Mouse (Mus musculus): ENCODE data around the gene Olfr164. TPM values are rescaled to one million over a fixed set of nuclear protein-coding genes. Genes with fewer than 3 reads are reported as not detected.

The Olfr164 gene
- polyA plus RNA-seq (2016; fragmentation: Nextera tagmentation; extraction: Ambion mirVana): not detected in 2 replicates

GRCm38 (mm10) chr16:19313964-19314363, at the start of gene Olfr164:
TSS of gene Olfr164 (minus strand) at chr16:19314064.
- H3K9me3 ChIP-seq (replicated peaks): no peaks in the 10 kb centered on the region
- 65% methylated on average over 1 of the region's 1 CpGs for WGBS
- no peak for DNase-seq (ENCODE audit: low spot score)
- no peak within 1 kb of the TSS for H3K27ac ChIP-seq
- H3K4me3 ChIP-seq: no peak within 1 kb of the TSS
- H3K27me3 ChIP-seq (ENCODE audit: low read depth, poor library complexity, severe bottlenecking): no peaks in the 10 kb centered on the region
- no peaks in the 10 kb centered on the region for H3K4me1 ChIP-seq
- no peaks in the 10 kb centered on the region for H3K36me3 ChIP-seq

GRCm38 (mm10) chr16:19349111-19349510, 35.2 kb upstream of the Olfr164 start:
- DNase-seq (ENCODE audit: low spot score): no peak
- H3K27ac ChIP-seq: no peak overlapping the region
- WGBS: 94% methylated on average over 6 of the region's 6 CpGs
- no peaks in the 10 kb centered on the region for H3K27me3 ChIP-seq (ENCODE audit: low read depth, poor library complexity, severe bottlenecking)
- H3K4me3 ChIP-seq: no peak overlapping the region
- H3K9me3 ChIP-seq (replicated peaks): no peaks in the 10 kb centered on the region
- H3K4me1 ChIP-seq: no peaks in the 10 kb centered on the region
- H3K36me3 ChIP-seq: no peaks in the 10 kb centered on the region

- no peaks in the 10 kb centered on the region for H3K27me3 ChIP-seq (ENCODE audit: low read depth, poor library complexity, severe bottlenecking)
- H3K36me3 ChIP-seq: no peaks in the 10 kb centered on the region
- 41% methylated on average over 1 of the region's 1 CpGs for WGBS
- H3K4me1 ChIP-seq: no peaks in the 10 kb centered on the region
- no peak overlapping the region for H3K27ac ChIP-seq
- DNase-seq (ENCODE audit: low spot score): no peak
- no peak overlapping the region for H3K4me3 ChIP-seq
- H3K9me3 ChIP-seq (replicated peaks): no peaks in the 10 kb centered on the region
These were observed 50.6 kb downstream of the Olfr164 start for GRCm38 (mm10) chr16:19263235-19263634.

GRCm38 (mm10) chr16:19260780-19261179, 53.1 kb downstream of the Olfr164 start:
- DNase-seq (ENCODE audit: low spot score): no peak
- H3K4me3 ChIP-seq: no peak overlapping the region
- no peaks in the 10 kb centered on the region for H3K27me3 ChIP-seq (ENCODE audit: low read depth, poor library complexity, severe bottlenecking)
- no peaks in the 10 kb centered on the region for H3K4me1 ChIP-seq
- 76% methylated on average over 1 of the region's 1 CpGs for WGBS
- no peaks in the 10 kb centered on the region for H3K9me3 ChIP-seq (replicated peaks)
- no peak overlapping the region for H3K27ac ChIP-seq
- H3K36me3 ChIP-seq: no peaks in the 10 kb centered on the region

- H3K36me3 ChIP-seq: no peaks in the 10 kb centered on the region
- WGBS: 87% methylated on average over 1 of the region's 1 CpGs
- H3K9me3 ChIP-seq (replicated peaks): no peaks in the 10 kb centered on the region
- H3K27ac ChIP-seq: no peak overlapping the region
- no peak for DNase-seq (ENCODE audit: low spot score)
- H3K27me3 ChIP-seq (ENCODE audit: low read depth, poor library complexity, severe bottlenecking): no peaks in the 10 kb centered on the region
- H3K4me1 ChIP-seq: no peaks in the 10 kb centered on the region
- H3K4me3 ChIP-seq: no peak overlapping the region
These were observed 68.0 kb downstream of the Olfr164 start for GRCm38 (mm10) chr16:19245835-19246234.

GRCm38 (mm10) chr16:19241539-19242025, 72.3 kb downstream of the Olfr164 start:
- Histone ChIP-seq H3K27me3 (ENCODE audit: low read depth, poor library complexity, severe bottlenecking) (no peaks in the 10 kb centered on the region), H3K4me1 (no peaks in the 10 kb centered on the region), H3K9me3 (replicated peaks) (no peaks in the 10 kb centered on the region), H3K4me3 (no peak overlapping the region), H3K27ac (no peak overlapping the region), H3K36me3 (no peaks in the 10 kb centered on the region)
- no peak for DNase-seq (ENCODE audit: low spot score)

GRCm38 (mm10) chr16:19240792-19241538, 72.9 kb downstream of the Olfr164 start:
- WGBS: 89% methylated on average over 6 of the region's 6 CpGs
- H3K4me3 ChIP-seq: no peak overlapping the region
- H3K36me3 ChIP-seq: no peaks in the 10 kb centered on the region
- H3K27ac ChIP-seq: no peak overlapping the region
- no peaks in the 10 kb centered on the region for H3K4me1 ChIP-seq
- DNase-seq (ENCODE audit: low spot score): no peak
- H3K27me3 ChIP-seq (ENCODE audit: low read depth, poor library complexity, severe bottlenecking): no peaks in the 10 kb centered on the region
- H3K9me3 ChIP-seq (replicated peaks): no peaks in the 10 kb centered on the region

GRCm38 (mm10) chr16:19236719-19237118, 77.1 kb downstream of the Olfr164 start:
- Histone ChIP-seq H3K27ac (no peak overlapping the region), H3K36me3 (no peaks in the 10 kb centered on the region), H3K27me3 (ENCODE audit: low read depth, poor library complexity, severe bottlenecking) (no peaks in the 10 kb centered on the region), H3K4me1 (no peaks in the 10 kb centered on the region), H3K4me3 (no peak overlapping the region), H3K9me3 (replicated peaks) (no peaks in the 10 kb centered on the region)
- DNase-seq (ENCODE audit: low spot score): no peak
- WGBS: 89% methylated on average over 4 of the region's 4 CpGs

Small RNA genes within 50 kb of the gene (microRNA-seq; reads per million reads assigned to microRNA genes)
- gene Gm23612: not detected

Other genes with a start within 250 kb of the Olfr164 start
- not detected in 2 replicates for gene Olfr165, start 109.1 kb upstream of the Olfr164 start, polyA plus RNA-seq (2016; fragmentation: Nextera tagmentation; extraction: Ambion mirVana)
- not detected in 2 replicates for gene Olfr166, start 169.6 kb upstream of the Olfr164 start, polyA plus RNA-seq (2016; fragmentation: Nextera tagmentation; extraction: Ambion mirVana)
- gene Olfr167, start 208.2 kb upstream of the Olfr164 start, polyA plus RNA-seq (2016; fragmentation: Nextera tagmentation; extraction: Ambion mirVana): not detected in 2 replicates
- gene Olfr168, start 221.5 kb upstream of the Olfr164 start, polyA plus RNA-seq (2016; fragmentation: Nextera tagmentation; extraction: Ambion mirVana): not detected in 2 replicates

Data from limb, embryonic 10.5 days (tissue).